Mouse (Mus musculus) embryonic fibroblast, embryonic 13.5 days (primary cell): ENCODE measurements around the gene Atrx.

Experiments
- CTCF ChIP-seq: IDR thresholded peaks from 2 replicates; pipeline ENCODE4 v1.5.1; 2011; ENCODE audit warnings: mild to moderate bottlenecking, control low read depth, low read length, moderate library complexity, borderline replicate concordance; ENCODE audit not compliant: insufficient read depth
- POLR2A ChIP-seq: IDR thresholded peaks from 2 replicates; pipeline ENCODE4 v1.6.1; 2011; ENCODE audit warnings: low read depth, mild to moderate bottlenecking, control low read depth, low read length, moderate library complexity

GRCm38 (mm10) chrX:105929478-105930038 lies 355 bp upstream of the Atrx start:
- TF ChIP-seq CTCF (no peak), POLR2A (no peak; the same call in 1 of the 2 replicates)
